Mouse (Mus musculus): ENCODE data around the gene Dpm1.

Dpm1 gene

DNA sequence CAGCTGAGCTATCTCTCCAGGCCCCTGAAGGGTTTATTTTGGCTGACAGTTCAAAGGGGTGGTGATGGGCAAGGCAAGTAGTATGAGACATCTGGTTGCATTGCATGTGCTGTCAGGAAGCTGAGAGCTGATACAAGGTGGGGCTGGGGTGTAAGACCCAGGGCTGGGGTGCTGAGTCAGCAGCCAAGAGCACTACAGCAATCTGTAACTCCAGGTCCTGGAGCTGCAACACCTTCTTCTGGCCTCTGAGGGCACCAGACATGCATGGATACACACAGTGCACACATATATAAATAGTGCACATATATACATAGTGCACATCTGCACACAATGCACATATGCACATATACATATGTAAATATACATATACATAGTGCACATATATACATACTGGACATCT is 12.4 kb upstream of the Dpm1 start:
- ChIA-PET CTCF (interaction anchor here in 3 of 4 experiments (0.6 to 1.2 kb wide), 3 partner anchors 9 to 88 kb away, joined by 3 to 5 read pairs (median 4); no protein-coding TSS in a partner anchor), POLR2A (interaction anchor here in 1 of 4 experiments (1.8 to 2.2 kb wide), 2 partner anchors 10 to 35 kb away, joined by 5 to 7 read pairs; partner anchors contain the start of gene Adnp)

DNA sequence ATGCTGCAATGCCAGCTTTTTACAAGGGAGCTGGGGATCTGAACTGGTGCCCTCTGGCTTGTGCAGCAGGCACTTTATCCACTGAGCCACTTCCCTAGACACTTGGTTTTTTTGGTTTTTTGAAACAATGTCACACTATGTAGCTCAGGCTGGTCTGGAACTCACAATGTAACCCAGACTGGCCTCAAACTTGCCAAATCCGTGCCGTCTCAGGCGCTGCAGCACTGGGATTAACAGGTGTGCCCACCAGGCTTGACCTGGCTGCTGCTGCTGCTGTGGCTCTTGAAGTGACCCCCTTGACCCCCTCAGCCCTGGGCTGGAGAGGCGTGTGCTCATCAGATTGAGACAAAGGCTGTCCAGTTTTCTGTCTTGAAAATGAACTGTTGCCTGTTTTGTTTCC is 7.9 kb upstream of the Dpm1 start:
- ChIA-PET POLR2A (interaction anchor here in 2 of 4 experiments (0.8 to 1.7 kb wide), 4 partner anchors 8 to 84 kb away, joined by 3 to 7 read pairs (median 4); partner anchors contain the start of genes Dpm1 (in 1 of the 2), Gm20716 (in 1 of the 2) and Mocs3 (in 1 of the 2)), CTCF (interaction anchor here in 2 of 4 experiments (1.0 to 1.3 kb wide), 3 partner anchors 9 to 84 kb away, joined by 3 to 5 read pairs (median 3); no protein-coding TSS in a partner anchor)

DNA sequence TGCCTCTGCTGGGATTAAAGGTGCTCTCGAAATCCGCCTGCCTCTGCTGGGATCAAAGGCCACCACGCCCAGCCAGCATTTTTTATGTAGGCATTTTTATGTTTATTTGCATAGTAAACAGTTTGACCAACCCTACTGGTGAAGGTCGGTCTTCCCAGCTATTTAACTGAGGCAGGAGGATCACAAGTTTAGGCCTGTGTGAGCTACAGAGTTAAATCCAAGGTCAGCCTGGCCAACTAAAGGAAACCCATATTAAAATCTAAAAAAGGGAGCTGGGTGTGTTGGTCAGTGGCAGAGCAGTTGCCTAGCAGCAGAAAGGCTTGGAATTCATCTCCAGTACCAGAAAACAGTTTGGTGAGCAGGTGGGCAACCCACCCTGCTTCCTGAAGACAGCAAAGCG is 2.9 kb upstream of the Dpm1 start:
- CTCF ChIA-PET = interaction anchor here (0.6 to 2.5 kb wide), 17 partner anchors 9 to 509 kb away, joined by 3 to 16 read pairs (median 5); partner anchors contain the start of genes Adnp (in 2 of the 4) and Atp9a (in 1 of the 4)
- POLR2A ChIA-PET = interaction anchor here (0.6 to 12.9 kb wide), 54 partner anchors 9 to 605 kb away, joined by 3 to 101 read pairs (median 4); partner anchors contain the start of genes Adnp (in 3 of the 4) and Pard6b (in 1 of the 4)

DNA sequence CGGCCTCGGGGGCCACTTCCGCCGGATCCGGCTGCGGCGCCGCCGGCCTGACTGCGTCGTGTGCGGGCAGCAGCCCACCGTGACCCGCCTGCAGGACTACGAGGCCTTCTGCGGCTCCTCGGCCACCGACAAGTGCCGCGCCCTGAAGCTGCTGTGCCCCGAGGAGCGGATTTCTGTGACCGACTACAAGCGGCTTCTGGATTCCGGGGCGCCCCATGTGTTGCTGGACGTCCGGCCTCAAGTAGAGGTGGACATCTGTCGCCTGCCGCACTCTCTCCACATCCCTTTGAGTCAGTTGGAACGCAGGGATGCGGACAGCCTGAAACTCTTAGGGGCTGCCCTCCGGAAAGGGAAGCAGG is 1.1 kb upstream of the Dpm1 start:
- ChIA-PET CTCF (interaction anchor here in 2 of 4 experiments (0.7 to 3.3 kb wide), 5 partner anchors 17 to 114 kb away, joined by 3 to 12 read pairs (median 8); partner anchors contain the start of gene Adnp (in 1 of the 2)), POLR2A (interaction anchor here in 3 of 4 experiments (0.6 to 12.9 kb wide), 24 partner anchors 9 to 611 kb away, joined by 3 to 101 read pairs (median 4); partner anchors contain the start of genes Adnp (in 2 of the 3) and Pard6b (in 1 of the 3))

DNA sequence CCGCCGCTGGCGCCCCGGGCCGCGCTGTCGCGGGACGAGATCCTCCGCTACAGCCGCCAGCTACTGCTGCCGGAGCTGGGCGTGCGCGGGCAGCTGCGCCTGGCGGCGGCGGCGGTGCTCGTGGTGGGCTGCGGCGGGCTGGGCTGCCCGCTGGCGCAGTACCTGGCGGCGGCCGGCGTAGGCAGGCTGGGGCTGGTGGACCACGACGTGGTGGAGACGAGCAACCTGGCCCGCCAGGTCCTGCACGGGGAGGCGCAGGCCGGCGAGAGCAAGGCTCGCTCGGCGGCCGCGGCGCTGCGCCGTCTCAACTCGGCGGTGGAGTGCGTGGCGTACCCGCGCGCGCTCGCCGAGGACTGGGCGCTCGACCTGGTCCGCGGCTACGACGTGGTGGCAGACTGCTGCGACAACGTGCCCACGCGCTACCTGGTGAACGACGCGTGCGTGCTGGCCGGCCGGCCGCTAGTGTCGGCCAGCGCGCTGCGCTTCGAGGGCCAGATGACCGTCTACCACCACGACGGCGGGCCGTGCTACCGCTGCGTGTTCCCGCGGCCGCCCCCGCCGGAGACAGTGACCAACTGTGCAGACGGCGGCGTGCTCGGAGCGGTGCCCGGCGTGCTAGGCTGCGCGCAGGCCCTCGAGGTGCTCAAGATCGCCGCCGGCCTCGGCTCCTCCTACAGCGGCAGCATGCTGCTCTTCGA is 531 bp upstream of the Dpm1 start:
- POLR2A ChIA-PET = interaction anchor here in 3 of 4 experiments (0.6 to 12.9 kb wide), 31 partner anchors 8 to 461 kb away, joined by 3 to 101 read pairs (median 5); partner anchors contain the start of genes Adnp (in 3 of the 3), Pard6b (in 1 of the 3) and Ptpn1 (in 1 of the 3)
- CTCF ChIA-PET = interaction anchor here in 3 of 4 experiments (0.5 to 3.3 kb wide), 8 partner anchors 11 to 116 kb away, joined by 3 to 12 read pairs (median 4); partner anchors contain the start of gene Adnp (in 2 of the 3)

DNA sequence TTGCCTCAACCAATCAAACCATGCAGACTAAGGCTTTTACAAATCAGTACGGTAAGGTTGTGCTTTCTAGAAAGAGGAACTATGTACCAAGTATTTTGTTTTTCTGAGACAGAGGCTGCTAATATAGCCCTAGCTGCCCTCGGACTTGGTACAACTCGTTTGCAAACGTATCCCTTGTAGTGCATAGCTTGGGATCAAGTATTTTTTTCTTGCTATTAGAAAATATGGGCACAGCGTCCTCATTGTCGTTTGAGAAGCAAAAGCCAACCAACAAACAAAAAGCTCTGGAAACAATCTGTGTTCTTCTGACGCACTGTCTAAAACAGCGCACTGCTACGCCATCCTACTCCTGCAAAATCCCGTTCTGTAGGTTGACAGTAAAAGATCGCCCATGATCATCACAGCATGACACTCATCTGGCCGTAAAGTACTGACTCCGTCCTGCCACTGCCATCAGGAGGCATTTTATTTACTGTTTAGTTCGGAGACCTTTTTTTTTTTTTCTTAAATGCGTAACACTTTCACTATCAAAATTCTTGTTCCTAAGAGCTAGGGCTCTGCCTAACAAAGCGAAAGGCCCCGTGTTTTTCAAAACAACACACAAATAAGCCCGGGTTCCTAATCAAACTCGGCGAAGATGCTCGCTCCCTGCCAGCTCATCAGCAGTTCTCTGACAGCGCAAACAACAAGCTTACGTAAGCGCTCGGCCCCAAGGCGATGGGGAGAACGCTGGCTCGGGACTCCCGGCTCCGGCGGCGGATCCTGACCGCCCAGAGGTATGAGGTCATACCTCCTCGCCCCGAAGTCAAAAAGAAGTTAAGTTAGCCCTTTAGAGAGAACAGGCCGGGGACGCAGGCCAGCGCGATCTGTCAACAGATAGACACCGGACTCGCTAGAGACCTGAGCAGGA is 1.0 kb downstream of the Dpm1 start:
- POLR2A ChIA-PET = interaction anchor here in 3 of 4 experiments (0.6 to 12.9 kb wide), 21 partner anchors 8 to 1562 kb away, joined by 3 to 101 read pairs (median 5); partner anchors contain the start of gene Adnp (in 2 of the 3)
- CTCF ChIA-PET = interaction anchor here (0.7 to 3.3 kb wide), 8 partner anchors 9 to 1278 kb away, joined by 3 to 12 read pairs (median 4); partner anchors contain the start of gene Adnp (in 1 of the 4)

DNA sequence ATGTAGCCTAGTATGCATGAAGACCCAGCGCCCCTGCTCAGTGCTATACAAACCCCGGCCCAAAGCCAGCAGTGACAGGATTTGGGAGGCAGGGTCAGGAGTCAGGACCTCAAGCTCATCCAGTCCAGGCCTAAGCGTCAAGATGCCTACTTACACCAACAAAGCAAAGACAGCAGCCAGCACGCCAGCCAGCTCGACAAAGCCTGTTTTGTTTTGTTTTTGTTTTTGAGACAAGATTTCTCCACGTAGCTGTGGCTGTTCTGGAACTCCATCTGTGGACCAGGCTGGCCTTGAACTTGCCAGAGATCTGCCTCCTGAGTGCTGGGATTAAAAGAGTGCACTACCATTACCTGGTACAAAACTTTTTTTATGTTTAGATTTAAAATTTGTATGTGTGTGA is 7.1 kb downstream of the Dpm1 start:
- CTCF ChIA-PET = interaction anchor here in 1 of 4 experiments (0.6 kb wide), 1 partner anchor 654 kb away, joined by 5 read pairs; no protein-coding TSS in a partner anchor
- POLR2A ChIA-PET = interaction anchor here in 2 of 4 experiments (0.8 to 12.9 kb wide), 6 partner anchors 8 to 35 kb away, joined by 3 to 101 read pairs (median 5); no protein-coding TSS in a partner anchor

DNA sequence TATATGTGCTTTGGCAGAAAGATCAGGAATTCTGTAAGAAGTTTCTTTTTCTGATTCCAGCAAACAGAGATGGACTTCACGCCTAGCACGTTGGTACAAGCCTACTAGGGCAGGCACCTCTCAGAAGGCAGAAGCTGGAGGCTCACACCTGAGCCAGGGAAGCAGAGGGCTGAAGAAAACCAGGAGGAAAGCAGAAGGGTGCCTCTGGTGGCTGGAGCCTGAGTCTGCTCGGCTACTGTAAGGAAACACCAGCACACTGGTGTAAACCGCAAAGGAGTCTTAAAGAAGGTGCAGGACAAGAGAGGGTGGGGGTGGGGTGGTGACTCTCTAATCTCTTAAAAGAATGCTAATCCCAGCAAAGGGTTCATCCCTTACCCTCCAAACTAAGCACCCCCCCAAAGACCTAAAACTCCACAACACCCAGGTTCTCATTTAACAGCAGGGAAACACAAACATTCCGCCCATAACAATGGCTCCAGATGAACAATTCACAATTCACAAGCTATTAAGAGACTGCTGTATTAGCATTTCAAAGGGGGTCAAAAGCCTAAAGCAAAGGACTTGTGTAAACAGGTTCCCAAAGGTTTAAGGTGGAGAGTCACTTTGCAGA is 16.5 kb downstream of the Dpm1 start:
- POLR2A ChIA-PET = interaction anchor here (0.6 to 6.7 kb wide), 48 partner anchors 9 to 551 kb away, joined by 3 to 101 read pairs (median 4); partner anchors contain the start of genes Dpm1 (in 2 of the 4), Gm20716 (in 2 of the 4), Mocs3 (in 2 of the 4) and Pard6b (in 1 of the 4)
- CTCF ChIA-PET = interaction anchor here (0.6 to 3.2 kb wide), 29 partner anchors 8 to 577 kb away, joined by 3 to 30 read pairs (median 5); partner anchors contain the start of genes Dpm1 (in 2 of the 4), Mocs3 (in 2 of the 4), Adnp (in 1 of the 4) and Gm20716 (in 1 of the 4)

DNA sequence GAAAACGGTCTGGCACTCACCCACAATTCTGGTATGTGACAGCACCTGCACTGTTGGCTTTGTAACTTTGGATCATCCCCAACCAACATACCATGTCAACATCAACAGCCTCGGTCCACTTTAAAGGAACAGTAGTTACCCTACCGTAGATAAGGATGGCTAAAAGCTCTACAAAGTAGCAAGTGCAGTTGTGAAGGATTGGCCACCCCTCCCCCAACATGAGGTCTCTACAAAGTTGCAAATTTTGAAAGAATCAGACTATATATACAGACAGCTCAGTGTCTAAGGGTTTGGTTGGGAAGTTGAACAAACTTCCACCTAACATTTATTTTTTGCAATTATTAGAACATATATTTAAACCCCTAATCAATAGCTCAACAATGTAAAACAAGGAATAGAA is 22.5 kb downstream of the Dpm1 start:
- POLR2A ChIA-PET = interaction anchor here (0.6 to 11.1 kb wide), 54 partner anchors 9 to 246 kb away, joined by 3 to 182 read pairs (median 6); partner anchors contain the start of genes Dpm1 (in 3 of the 4), Mocs3 (in 3 of the 4), Gm20716 (in 2 of the 4) and Pard6b (in 2 of the 4)
- CTCF ChIA-PET = interaction anchor here (0.6 to 4.4 kb wide), 23 partner anchors 10 to 501 kb away, joined by 3 to 69 read pairs (median 6); partner anchors contain the start of genes Dpm1 (in 1 of the 4), Gm20716 (in 1 of the 4) and Mocs3 (in 1 of the 4)

DNA sequence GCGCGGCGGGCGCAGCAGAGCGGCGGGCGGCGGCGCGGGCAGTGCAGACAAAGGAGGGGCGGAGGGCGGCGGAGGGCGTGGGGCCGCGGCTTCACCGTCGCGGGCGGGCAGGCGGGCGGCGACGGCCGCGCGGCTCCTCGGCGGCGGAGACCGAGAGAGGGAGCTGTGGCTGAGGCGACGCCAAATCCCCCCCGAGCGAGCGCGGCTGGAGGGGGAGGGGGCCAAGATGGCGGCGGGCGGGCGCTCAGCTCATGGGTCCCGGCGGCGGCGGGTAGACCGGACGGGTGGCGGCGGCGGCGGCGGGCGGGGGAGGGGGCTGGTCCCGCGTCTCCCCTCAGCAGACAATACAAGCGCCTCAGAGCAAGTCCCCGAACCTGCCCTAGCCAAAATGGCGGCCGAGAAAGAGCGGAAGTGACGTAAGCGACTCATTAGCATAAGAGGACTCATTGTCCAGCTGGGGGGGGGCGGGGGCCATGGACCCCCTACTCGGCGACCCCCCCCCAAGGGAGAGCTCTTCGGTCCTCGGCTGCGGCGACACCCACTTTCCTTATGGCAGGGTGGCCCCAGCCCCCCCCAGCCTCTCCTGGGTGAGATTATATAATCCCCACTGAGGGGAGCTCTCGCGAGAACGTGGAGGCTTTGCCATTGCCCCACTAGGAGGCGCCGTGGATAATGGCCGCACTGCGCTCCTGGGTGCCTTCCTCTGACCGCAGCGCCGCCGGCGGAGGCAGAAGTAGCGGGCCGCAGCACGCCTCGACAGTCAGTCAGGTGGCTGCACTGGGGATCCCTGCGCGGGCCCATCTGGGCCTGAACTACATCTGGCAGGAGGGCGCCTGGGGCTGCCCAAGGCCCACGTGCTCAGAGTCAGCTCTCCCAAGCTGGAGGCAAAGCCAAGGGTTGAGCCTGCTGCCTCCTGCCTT is 23.4 kb downstream of the Dpm1 start, which contains the start of gene Adnp:
Gene Adnp, minus strand, starts transcription at position 388 of the 920 bp plus-strand sequence.
- CTCF ChIA-PET = interaction anchor here (0.5 to 4.4 kb wide), 50 partner anchors 8 to 1998 kb away, joined by 3 to 69 read pairs (median 4); partner anchors contain the start of genes Dpm1 (in 2 of the 4), Mocs3 (in 2 of the 4), B4galt5 (in 1 of the 4) and Gm20716 (in 1 of the 4)
- POLR2A ChIA-PET = interaction anchor here (0.6 to 11.1 kb wide), 99 partner anchors 8 to 945 kb away, joined by 3 to 182 read pairs (median 4); partner anchors contain the start of genes Dpm1 (in 3 of the 4), Mocs3 (in 3 of the 4), Gm20716 (in 2 of the 4) and Pard6b (in 2 of the 4)

DNA sequence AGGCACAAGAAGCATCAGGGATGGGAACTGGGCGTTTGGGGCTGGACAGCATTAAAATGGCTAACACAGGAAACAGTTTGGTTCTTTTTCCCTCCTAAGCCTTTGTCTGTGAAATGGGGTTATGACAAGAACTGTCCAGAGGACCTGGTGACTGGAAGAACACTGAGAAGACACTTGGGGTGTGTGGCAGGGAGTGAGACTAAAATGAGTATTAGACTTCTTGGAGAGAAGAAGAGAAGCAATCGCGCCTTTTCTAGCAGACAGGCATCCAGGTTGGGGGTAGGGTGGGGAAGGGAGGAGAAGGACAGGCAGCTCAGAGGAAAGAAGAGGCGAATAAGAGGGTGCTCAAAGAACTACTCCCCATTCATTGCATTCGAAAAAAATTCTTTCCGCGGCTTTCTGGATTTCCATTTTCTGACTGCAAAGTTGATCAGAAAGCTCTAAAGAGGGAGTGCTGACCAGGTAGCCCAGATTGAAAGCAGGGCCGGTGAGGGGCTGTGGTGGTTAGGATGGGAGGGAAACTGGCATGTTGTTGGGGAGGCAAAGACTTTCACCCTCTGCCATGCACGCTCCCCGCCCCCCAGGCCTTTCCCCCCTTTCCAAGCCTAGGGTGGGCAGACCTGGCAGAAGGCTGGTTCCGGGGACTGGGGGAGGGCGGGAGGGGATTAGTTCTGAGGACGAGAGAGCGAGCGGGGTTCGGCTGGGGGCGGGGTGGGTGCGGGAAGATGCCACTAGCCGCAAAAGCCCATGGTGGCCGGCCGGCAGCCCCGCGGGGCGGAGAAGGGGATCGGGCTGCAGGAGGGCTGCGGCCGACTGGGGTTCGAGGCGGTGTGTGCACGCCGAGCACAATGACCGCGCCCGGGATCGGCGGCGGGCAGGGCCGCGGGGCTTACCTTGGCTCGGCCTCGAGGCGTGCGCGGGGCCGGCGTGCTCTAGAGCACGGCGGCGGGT is 24.4 kb downstream of the Dpm1 start:
- POLR2A ChIA-PET = interaction anchor here (0.6 to 11.1 kb wide), 56 partner anchors 8 to 728 kb away, joined by 3 to 182 read pairs (median 5); partner anchors contain the start of genes Dpm1 (in 3 of the 4), Gm20716 (in 3 of the 4), Mocs3 (in 3 of the 4) and Pard6b (in 2 of the 4)
- CTCF ChIA-PET = interaction anchor here (0.7 to 4.4 kb wide), 26 partner anchors 9 to 636 kb away, joined by 3 to 69 read pairs (median 5); partner anchors contain the start of genes Dpm1 (in 1 of the 4), Gm20716 (in 1 of the 4) and Mocs3 (in 1 of the 4)

DNA sequence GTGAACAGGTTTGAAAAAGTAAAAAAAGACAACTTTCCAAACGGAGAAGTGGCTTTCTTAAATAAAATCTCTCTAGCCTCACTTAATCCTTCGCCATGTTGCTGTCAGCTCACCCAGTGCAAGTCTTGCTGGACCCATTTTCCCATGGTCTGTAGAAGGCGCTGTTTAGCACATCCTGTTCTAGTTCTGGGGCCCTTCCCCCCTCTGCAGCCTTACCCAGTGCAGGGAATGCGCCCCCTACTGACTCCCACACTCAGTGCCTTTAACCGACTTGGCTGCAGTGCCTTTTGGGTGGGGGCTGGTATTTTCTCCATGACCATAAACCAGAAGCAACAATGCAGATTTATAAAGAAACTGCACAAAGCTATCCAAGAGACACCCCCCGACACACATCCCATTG is 25.1 kb downstream of the Dpm1 start:
- ChIA-PET POLR2A (interaction anchor here (0.6 to 11.1 kb wide), 42 partner anchors 9 to 280 kb away, joined by 3 to 182 read pairs (median 5); partner anchors contain the start of genes Dpm1 (in 2 of the 4), Gm20716 (in 2 of the 4), Mocs3 (in 2 of the 4) and Pard6b (in 1 of the 4)), CTCF (interaction anchor here (0.6 to 4.4 kb wide), 34 partner anchors 9 to 433 kb away, joined by 3 to 69 read pairs (median 5); partner anchors contain the start of genes Dpm1 (in 1 of the 4), Gm20716 (in 1 of the 4), Mocs3 (in 1 of the 4) and Pard6b (in 1 of the 4))

DNA sequence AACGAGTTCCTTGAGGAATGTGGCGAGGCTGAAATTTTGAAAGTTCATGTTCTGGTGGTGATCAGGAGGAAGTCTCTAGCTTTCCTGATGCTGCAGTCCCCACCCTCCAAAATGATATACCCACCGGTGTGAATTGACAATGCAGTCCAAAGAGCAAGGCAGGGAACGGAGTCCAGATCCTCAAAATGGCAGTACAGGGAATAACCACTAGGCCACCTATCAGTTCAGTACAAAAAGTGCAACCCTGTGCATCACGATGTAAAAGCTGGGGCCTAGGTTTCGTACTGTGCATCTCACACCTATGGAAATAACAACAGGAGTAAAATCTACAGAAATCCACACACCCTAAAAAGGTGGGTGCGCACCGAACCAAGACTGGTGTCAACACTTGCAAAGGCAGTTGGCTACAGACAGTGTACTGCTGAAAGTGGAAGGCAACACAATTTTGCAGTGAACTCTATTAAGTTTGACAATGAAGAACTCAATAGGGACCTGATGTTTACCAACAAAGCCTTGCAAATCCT is 25.9 kb downstream of the Dpm1 start:
- CTCF ChIA-PET = interaction anchor here (0.6 to 4.4 kb wide), 34 partner anchors 9 to 433 kb away, joined by 3 to 69 read pairs (median 5); partner anchors contain the start of genes Dpm1 (in 1 of the 4), Gm20716 (in 1 of the 4), Mocs3 (in 1 of the 4) and Pard6b (in 1 of the 4)
- POLR2A ChIA-PET = interaction anchor here (0.6 to 11.1 kb wide), 32 partner anchors 8 to 125 kb away, joined by 3 to 182 read pairs (median 6); partner anchors contain the start of genes Dpm1 (in 2 of the 4), Gm20716 (in 2 of the 4), Mocs3 (in 2 of the 4) and Pard6b (in 1 of the 4)
